ENCODE assay signal across 12 mouse cellular contexts in the genomic region with DNA sequence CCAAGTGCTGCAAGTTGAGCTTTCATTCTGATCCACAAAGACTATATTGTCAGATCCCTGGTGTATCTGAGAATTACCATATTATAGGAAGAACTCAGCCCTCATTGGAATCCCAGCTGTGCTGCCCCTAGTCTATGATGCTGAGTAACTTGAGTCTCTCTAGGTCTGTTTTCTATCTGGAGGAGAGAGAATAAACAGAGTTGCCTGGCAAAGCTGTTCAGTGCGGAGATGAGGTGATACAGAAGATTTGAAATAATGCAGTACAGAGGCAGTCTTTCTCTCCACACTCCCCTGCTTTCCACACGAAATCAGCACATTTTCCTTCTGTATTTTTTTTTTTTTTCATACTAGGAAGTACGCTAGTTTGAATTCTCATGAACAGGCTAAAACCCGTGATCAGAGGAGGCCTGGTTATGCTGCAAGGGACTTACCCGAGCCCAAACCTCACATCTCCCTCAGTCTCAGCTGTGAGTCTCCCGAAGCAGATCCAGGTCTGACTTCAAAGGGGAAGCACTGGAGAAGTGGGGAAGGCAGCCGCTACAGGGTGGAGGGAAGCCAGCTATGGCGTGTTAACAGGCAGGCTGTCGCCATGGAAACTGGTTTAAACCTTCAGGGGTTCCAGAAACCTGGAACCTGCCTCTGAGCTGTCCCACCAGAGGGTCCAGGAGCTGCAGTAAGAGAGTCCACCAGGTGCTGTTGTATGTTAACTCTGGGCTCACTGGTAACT. TPM values are rescaled to one million over a fixed set of nuclear protein-coding genes. Genes with fewer than 3 reads are reported as not detected.
DNase-seq lines count a peak whose midpoint lies in the region; ATAC-seq and TF ChIP-seq lines count a peak whose summit lies in the region.
"Had no signal": no experiment of that assay in that cellular context is flagged by ENCODE, and none has a peak within 500 bp of the region (broad histone marks: within the 10 kb centered on the region; RNA-seq: fewer than 3 reads in every experiment).

No protein-coding gene starts in this region.

- H3K4me3 ChIP-seq in heart, adult 2 months = no peak overlapping the region
- H3K4me3 ChIP-seq in spleen, adult 2 months (ENCODE audit: extremely low read depth, insufficient read depth, insufficient read length) = no peak overlapping the region
- H3K4me3 ChIP-seq in limb, embryonic 13.5 days = no peak overlapping the region
- H3K4me3 ChIP-seq in stomach, embryonic 15.5 days (replicated peaks) = no peak overlapping the region
- H3K4me3 ChIP-seq in cerebellum, adult 2 months (replicated peaks; ENCODE audit: insufficient read depth, low read depth, low read length) = no peak overlapping the region
- H3K4me3 ChIP-seq: hindbrain, embryonic 10.5 days had no signal

- intact Hi-C loops in heart, adult 2 months (cut with DNase I) = no loop called here
- intact Hi-C loops in heart, postnatal 10 days (cut with DNase I) = no loop called here

- H3K27me3 ChIP-seq in heart, adult 2 months (ENCODE audit: control insufficient read depth, insufficient read depth, low read length) = no peaks in the 10 kb centered on the region
- no peaks in the 10 kb centered on the region for H3K27me3 ChIP-seq in spleen, adult 2 months (ENCODE audit: control insufficient read depth, insufficient read depth, low read length)
- H3K27me3 ChIP-seq in limb, embryonic 13.5 days = no peaks in the 10 kb centered on the region
- H3K27me3 ChIP-seq in stomach, embryonic 15.5 days (replicated peaks) = no peaks in the 10 kb centered on the region
- no peaks in the 10 kb centered on the region; the same call in 1 of the 2 replicates for H3K27me3 ChIP-seq in cerebellum, adult 2 months (ENCODE audit: control insufficient read depth, insufficient read depth, low read length)

- peak overlapping the region; percentile 28; the same call in 1 of the 2 replicates for H3K27ac ChIP-seq in heart, adult 2 months
- peak overlapping the region; percentile 45 for H3K27ac ChIP-seq in spleen, adult 2 months (ENCODE audit: insufficient read depth, low read length)
- peak overlapping the region; percentile 63; the same call in 1 of the 2 replicates for H3K27ac ChIP-seq in limb, embryonic 13.5 days
- peak overlapping the region; percentile 57; the same call in 1 of the 2 replicates for H3K27ac ChIP-seq in stomach, embryonic 15.5 days
- no peak overlapping the region for H3K27ac ChIP-seq in cerebellum, adult 2 months (ENCODE audit: insufficient read depth, low read length)
- H3K27ac ChIP-seq: hindbrain, embryonic 10.5 days had no signal

- no peaks in the 10 kb centered on the region for H3K36me3 ChIP-seq in heart, adult 2 months (ENCODE audit: control insufficient read depth, insufficient read depth, low read length)
- H3K36me3 ChIP-seq in spleen, adult 2 months (ENCODE audit: control insufficient read depth, insufficient read depth, low read length) = no peaks in the 10 kb centered on the region
- H3K36me3 ChIP-seq in limb, embryonic 13.5 days = peaks cover 76% of the 10 kb centered on the region
- H3K36me3 ChIP-seq in stomach, embryonic 15.5 days = peaks cover 18% of the 10 kb centered on the region

- ATAC-seq in limb, embryonic 13.5 days (ENCODE audit: low FRiP score, low read depth) = peak; percentile 41; the same call in 1 of the 2 replicates
- peak; percentile 25; the same call in 1 of the 2 replicates for ATAC-seq in stomach, embryonic 15.5 days (ENCODE audit: insufficient read depth, low FRiP score, low read depth)

- WGBS in heart, adult 2 months = 84% methylated on average over 9 of the region's 9 CpGs
- WGBS in spleen, adult 2 months = 86% methylated on average over 9 of the region's 9 CpGs
- 53% methylated on average over 9 of the region's 9 CpGs for whole genome bisulfite sequencing in limb, embryonic 13.5 days
- 70% methylated on average over 9 of the region's 9 CpGs for WGBS in stomach, embryonic 15.5 days
- 64% methylated on average over 9 of the region's 9 CpGs for WGBS in cerebellum, adult 2 months

- peak in 1 of 2 experiments; percentile 12 for DNase-seq in heart, adult 2 months
- no peak for DNase-seq in heart, postnatal 10 days
- no peak for DNase-seq in spleen, adult 2 months (ENCODE audit: low read depth in 1 of 2, low spot score in 2 of 2)
- no peak for DNase-seq in spleen, postnatal 36 days (ENCODE audit: low spot score in 2 of 2)
- DNase-seq in lung, postnatal 25 days (ENCODE audit: low spot score) = no peak
- DNase-seq in cerebellum, adult 2 months = no peak
- DNase-seq: cerebellum, adult 9-11 months; gastrocnemius, postnatal 10 days; thymus, postnatal 4 days had no signal

- no peak overlapping the region for H3K9ac ChIP-seq in heart, adult 2 months (ENCODE audit: low read depth, low read length)
- no peak overlapping the region for H3K9ac ChIP-seq in limb, embryonic 13.5 days
- H3K9ac ChIP-seq in stomach, embryonic 15.5 days = peak overlapping the region; percentile 1; the same call in 1 of the 2 replicates

- peak overlapping the region; percentile 19; the same call in 1 of the 2 replicates for H3K4me2 ChIP-seq in limb, embryonic 13.5 days (replicated peaks)
- H3K4me2 ChIP-seq in stomach, embryonic 15.5 days = no peak overlapping the region

- no peaks in the 10 kb centered on the region for H3K9me3 ChIP-seq in limb, embryonic 13.5 days
- no peaks in the 10 kb centered on the region for H3K9me3 ChIP-seq in stomach, embryonic 15.5 days
- H3K9me3 ChIP-seq: hindbrain, embryonic 10.5 days had no signal

- no peak for TF ChIP-seq CTCF in heart, adult 2 months (IDR thresholded peaks at IDR 0.05)
- no peak for TF ChIP-seq CTCF in spleen, adult 2 months (IDR thresholded peaks at IDR 0.05; ENCODE audit: extremely low read depth, insufficient read depth, insufficient read length, insufficient replicate concordance)
- TF ChIP-seq CTCF in cerebellum, adult 2 months (IDR thresholded peaks at IDR 0.05; ENCODE audit: borderline replicate concordance, insufficient read depth, low read depth, low read length) = no peak

- H3K79me2 ChIP-seq in heart, adult 2 months (replicated peaks; ENCODE audit: control insufficient read depth, insufficient read depth, low read length) = no peaks in the 10 kb centered on the region

- peaks cover 5% of the 10 kb centered on the region for H3K4me1 ChIP-seq in heart, adult 2 months (ENCODE audit: control insufficient read depth, insufficient read depth, low read length)
- H3K4me1 ChIP-seq in spleen, adult 2 months (ENCODE audit: control insufficient read depth, insufficient read depth, insufficient read length) = no peaks in the 10 kb centered on the region
- H3K4me1 ChIP-seq in limb, embryonic 13.5 days = peaks cover 13% of the 10 kb centered on the region
- H3K4me1 ChIP-seq in stomach, embryonic 15.5 days = peaks cover 16% of the 10 kb centered on the region; the same call in 1 of the 2 replicates
- H3K4me1 ChIP-seq in cerebellum, adult 2 months (ENCODE audit: control insufficient read depth, insufficient read depth, low read length) = peaks cover 4% of the 10 kb centered on the region
- H3K4me1 ChIP-seq: hindbrain, embryonic 10.5 days had no signal

- TF ChIP-seq POLR2A in heart, adult 2 months (IDR thresholded peaks at IDR 0.05; ENCODE audit: insufficient read depth, low read depth, low read length) = no peak
- TF ChIP-seq POLR2A in spleen, adult 2 months (IDR thresholded peaks at IDR 0.05; ENCODE audit: low read depth, low read length) = no peak
- no peak for TF ChIP-seq POLR2A in cerebellum, adult 2 months (IDR thresholded peaks at IDR 0.05; ENCODE audit: borderline replicate concordance, insufficient read depth, low read length)

- TF ChIP-seq EP300 in heart, adult 2 months (IDR thresholded peaks at IDR 0.05; ENCODE audit: insufficient read depth, low read depth, low read length) = no peak

RNA-seq across cellular contexts. Expression of a gene that starts 9.4 kb away (rescaled TPM):
- total RNA-seq in heart, adult 2 months (2021) = 10 to 100 TPM; 12.4 to 14.0 TPM
- 5.5 and 12.2 TPM in 2 replicates for polyA plus RNA-seq in heart, adult 2 months (2012; rRNA removed)
- 10 to 100 TPM; 14.6 to 17.6 TPM for total RNA-seq in heart, postnatal 10 days (2021)
- polyA plus RNA-seq in spleen, adult 2 months (2012; rRNA removed) = 5.4 and 5.6 TPM in 2 replicates
- 2.5 and 2.8 TPM in 2 replicates for polyA plus RNA-seq in limb, embryonic 13.5 days (2015; fragmentation: Nextera tagmentation; extraction: Ambion mirVana)
- 2.9 and 3.1 TPM in 2 replicates for polyA plus RNA-seq in stomach, embryonic 15.5 days (2015; fragmentation: Nextera tagmentation; extraction: Ambion mirVana)
- polyA plus RNA-seq in cerebellum, adult 2 months (2012; rRNA removed) = 16.4 and 17.0 TPM in 2 replicates

RNA-seq across cellular contexts. Expression of a gene that starts 24.3 kb away (rescaled TPM):
- under 1 TPM; 0.50 to 0.73 TPM for total RNA-seq in heart, adult 2 months (2021)
- 0.57 and 0.70 TPM in 2 replicates for polyA plus RNA-seq in heart, adult 2 months (2012; rRNA removed)
- total RNA-seq in heart, postnatal 10 days (2021) = 1 to 10 TPM; 3.5 TPM
- polyA plus RNA-seq in spleen, adult 2 months (2012; rRNA removed) = 2.5 TPM in 2 replicates
- polyA plus RNA-seq in limb, embryonic 13.5 days (2015; fragmentation: Nextera tagmentation; extraction: Ambion mirVana) = 99.9 and 107 TPM in 2 replicates
- polyA plus RNA-seq in stomach, embryonic 15.5 days (2015; fragmentation: Nextera tagmentation; extraction: Ambion mirVana) = 52.5 and 56.7 TPM in 2 replicates
- polyA plus RNA-seq in cerebellum, adult 2 months (2012; rRNA removed) = 4.2 and 4.9 TPM in 2 replicates

RNA-seq across cellular contexts. Expression of a gene that starts 59.9 kb away (rescaled TPM):
- total RNA-seq in heart, adult 2 months (2021) = 10 to 100 TPM; 61.4 to 74.8 TPM
- polyA plus RNA-seq in heart, adult 2 months (2012; rRNA removed) = 20.9 and 47.6 TPM in 2 replicates
- 10 to 100 TPM; 41.3 to 46.5 TPM for total RNA-seq in heart, postnatal 10 days (2021)
- polyA plus RNA-seq in spleen, adult 2 months (2012; rRNA removed) = 11.6 and 12.9 TPM in 2 replicates
- 25.4 and 27.9 TPM in 2 replicates for polyA plus RNA-seq in limb, embryonic 13.5 days (2015; fragmentation: Nextera tagmentation; extraction: Ambion mirVana)
- 38.6 and 40.0 TPM in 2 replicates for polyA plus RNA-seq in stomach, embryonic 15.5 days (2015; fragmentation: Nextera tagmentation; extraction: Ambion mirVana)
- 60.8 and 64.3 TPM in 2 replicates for polyA plus RNA-seq in cerebellum, adult 2 months (2012; rRNA removed)
